Mouse (Mus musculus) lung, adult 2 months (tissue): ENCODE data around the gene Asic2.

Source experiments
- CTCF ChIP-seq: fragments of 200-500 bp; IDR thresholded peaks from 2 replicates; pipeline ENCODE4 v1.5.1; 2011; ENCODE audit warnings: mild to moderate bottlenecking, low read length, control low read depth; ENCODE audit not compliant: insufficient read depth
- POLR2A ChIP-seq: fragments of 200-500 bp; IDR thresholded peaks from 2 replicates; pipeline ENCODE4 v1.6.1; 2011; ENCODE audit warnings: low read depth, mild to moderate bottlenecking, control low read depth, low read length, borderline replicate concordance; ENCODE audit errors: extremely low read depth

DNA sequence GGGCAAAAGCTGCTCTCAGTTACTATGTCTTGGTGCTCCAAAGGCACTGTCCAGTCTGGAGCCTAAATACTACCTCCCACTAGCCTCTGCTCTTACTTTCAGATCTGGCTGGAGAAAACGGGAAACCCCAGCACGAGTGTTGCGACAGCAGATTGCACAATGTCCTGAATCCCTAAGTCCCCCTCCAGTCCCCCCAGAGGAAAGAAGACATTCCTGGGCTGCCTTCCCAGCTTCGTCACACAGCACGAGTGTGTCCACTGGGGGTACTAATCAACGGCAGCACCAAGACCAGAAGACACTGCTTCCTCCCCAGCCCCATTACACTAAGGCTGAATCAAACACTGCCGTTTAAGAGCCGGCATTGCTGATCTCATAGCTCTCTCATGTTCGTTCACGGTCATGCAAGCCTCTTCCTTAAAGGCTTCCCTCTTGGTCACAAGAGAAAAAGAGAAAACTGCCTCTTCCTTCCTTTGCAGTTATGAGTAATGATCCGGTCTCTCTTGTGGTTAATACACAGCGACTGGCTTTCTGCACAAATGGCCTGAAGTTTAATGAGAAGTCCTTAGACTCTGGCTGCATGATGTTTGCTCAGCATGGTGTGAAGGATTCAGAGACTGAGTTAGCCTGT lies 38.7 kb upstream of the Asic2 start:
- TF ChIP-seq POLR2A = no peak
- TF ChIP-seq CTCF = no peak
